Mouse (Mus musculus): ENCODE measurements around the gene Nfasc. TPM values are rescaled to one million over a fixed set of nuclear protein-coding genes. Genes with fewer than 3 reads are reported as not detected.

Gene Nfasc
- under 1 TPM; 0.24 to 0.88 (median 0.35) TPM for total RNA-seq (2022)

DNA sequence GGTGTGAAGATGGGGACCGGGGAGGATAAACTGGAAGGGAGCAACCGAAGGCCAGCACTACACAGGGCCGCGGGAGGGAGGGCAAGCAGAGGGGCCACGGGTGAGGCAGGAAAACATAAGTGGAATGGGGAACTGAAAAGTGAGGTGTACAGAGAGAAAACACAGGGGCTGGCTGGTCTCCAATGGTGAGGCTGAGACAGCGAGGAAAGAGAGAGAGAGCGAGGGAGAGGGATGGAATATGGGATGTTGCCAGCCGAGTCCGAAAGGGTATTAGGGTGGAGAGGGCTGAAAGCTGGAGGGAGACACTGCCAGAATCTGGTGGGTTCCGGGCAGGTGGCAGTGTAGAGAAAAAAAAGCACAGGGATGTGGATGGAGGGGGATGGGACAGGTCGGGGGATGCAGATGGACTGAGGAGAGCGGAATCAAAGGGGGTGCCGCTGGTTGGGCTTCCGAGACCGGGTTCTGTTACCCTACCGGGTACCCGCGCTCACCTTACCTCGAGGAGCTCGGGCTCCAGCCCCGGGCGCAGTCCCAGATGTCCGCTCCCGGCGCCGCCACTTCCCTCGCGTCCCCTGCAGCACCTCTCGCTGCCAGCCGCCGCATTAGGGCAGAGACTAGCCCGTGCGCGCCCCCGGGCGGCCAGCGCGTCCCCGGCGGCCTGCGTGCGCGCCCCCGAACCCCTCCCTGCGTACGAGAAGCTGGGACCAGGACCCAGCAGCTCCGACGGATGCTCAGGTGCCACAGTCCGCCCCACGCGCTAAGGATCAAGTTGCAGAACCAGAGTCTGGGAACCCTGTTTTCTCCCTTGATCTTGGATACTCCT, at the start of gene Nfasc:
Nfasc (minus strand) TSS at position 623 of the 823 bp plus-strand sequence.
- no peak for DNase-seq (ENCODE audit: low spot score)

DNA sequence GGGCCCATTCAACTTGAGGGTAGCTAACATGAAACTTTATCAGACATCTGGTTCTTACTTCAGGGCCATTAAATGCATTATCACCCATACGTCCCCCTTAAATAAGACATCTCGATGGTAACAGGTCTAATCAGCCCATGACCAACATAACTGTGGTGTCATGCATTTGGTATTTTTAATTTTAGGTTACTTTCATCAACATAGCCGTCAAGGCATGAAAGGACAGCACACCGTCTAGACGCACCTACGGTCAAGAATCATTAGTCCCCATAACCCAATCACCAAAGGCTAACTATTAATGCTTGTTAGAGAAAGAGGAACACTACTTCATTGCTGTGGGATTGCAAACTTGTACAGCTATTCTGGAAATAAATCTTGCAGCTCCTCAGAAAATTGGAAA, 49.5 kb upstream of the Nfasc start:
- DNase-seq (ENCODE audit: low spot score), result no peak

DNA sequence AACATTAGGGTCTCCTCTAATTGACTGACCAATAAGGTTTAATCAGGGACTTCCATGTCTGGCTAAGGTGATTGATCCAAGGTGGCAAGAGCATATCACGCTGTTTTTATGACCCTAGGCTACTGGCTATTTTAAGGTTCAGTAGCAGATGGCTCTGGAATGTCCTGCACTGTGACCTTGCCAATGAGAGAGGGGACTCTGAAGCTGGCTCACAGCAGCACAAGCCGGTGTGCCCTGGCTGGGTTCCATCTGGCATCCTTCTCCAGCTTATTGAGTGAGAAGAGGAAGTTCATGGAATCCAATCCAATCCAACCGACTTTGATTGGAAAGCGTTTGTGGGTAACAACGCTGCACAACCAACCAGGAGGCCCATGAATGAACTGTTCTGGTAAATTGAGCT, 45.3 kb upstream of the Nfasc start:
- DNase-seq (ENCODE audit: low spot score), result peak; percentile 70

DNA sequence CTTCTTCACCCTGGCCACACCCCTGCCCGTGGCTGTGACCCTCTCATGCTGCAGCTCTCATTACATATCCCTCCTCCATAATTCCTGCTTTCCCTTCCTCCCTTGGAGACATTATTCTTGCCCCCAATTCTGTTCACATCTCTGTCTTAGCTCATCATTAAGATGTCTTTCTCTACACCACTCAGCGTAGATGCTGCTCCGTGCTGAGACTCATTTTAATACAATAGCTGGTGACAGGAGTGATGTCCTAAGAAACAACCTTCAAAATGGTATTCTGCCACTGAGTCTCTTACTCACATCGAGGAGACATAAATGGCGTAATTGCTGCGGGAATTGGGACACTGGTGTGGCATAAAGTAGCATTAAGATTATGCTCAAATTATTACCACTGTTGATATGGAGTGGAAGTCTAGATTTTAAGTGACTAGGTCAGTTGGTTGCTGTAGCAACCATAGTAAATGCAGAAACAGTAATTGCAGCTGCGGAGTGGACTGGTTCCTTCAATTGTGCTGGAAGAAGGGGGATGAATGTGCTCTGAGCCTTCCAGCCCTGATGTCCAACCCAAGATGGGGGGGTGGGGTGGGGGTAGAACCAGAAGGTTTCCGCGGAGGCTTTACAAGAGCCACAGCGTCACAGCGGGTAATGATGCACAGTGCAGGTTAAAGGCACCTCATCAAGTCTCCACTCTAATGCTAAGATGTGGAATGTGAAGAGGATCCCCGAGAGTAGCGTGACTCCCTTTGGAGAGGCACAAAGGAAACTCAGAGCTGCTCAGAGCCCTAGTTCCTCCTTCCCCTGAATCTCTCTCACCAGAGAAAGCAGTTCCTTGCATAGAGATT, 40.2 kb upstream of the Nfasc start:
- no peak for DNase-seq (ENCODE audit: low spot score)

DNA sequence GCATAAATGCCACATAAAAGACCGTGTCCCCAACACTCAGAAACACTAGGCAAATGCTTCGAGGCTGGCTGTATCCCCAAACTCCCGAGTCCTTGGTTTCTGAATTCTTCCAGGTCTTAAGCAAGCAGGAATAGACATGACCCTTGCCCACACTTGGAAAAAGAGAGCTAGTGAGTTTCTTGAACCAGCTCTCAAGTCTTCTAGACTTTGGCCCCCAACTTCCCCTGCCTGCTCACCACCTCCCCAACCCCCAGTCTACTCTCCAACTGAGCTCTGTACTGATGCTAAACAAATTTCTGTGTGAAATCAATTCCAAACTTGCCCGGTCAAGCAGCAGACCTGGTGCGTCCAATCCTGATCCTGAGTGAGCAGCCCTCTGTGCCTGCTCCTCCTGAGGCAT, 39.4 kb upstream of the Nfasc start:
- DNase-seq (ENCODE audit: low spot score), result no peak

DNA sequence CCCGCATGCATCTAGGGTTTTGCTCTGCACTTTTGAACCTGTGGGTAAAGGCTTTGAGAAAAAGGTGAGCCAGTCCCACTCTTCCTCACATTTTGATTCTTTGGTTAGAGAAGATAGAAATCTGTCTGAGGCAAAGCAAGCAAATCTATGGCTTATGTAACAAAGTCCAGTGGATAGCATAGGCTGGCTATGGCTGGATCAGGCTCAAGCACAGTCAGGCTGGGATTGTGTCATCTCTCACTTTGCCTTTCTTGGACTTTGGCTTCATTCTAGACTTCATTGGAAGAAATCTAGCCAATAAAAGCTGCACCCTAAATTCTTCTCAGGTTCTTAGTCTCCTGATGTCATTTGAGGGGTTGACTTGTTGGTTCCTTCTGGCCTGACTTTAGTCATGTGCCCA, 38.7 kb upstream of the Nfasc start:
- no peak for DNase-seq (ENCODE audit: low spot score)

DNA sequence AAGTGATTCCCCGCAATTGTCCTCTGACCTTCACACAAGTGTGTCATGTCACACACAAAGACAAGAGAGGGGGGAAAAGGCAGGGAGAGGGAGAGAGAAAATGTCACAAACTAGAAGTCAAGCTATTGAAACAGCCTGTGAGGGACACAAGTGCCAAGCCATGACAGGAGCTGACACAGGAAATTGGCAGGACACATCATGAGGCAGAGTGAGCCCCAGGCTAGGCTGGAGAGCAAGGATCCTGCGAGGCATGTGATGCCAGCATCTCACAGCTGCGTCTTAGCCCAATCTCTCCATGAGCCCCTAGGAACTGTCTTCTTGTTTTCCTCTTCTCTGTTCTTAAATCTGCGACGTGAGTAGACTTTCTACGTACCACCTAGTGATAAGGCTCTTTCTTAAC, 33.4 kb upstream of the Nfasc start:
- DNase-seq (ENCODE audit: low spot score), result no peak

DNA sequence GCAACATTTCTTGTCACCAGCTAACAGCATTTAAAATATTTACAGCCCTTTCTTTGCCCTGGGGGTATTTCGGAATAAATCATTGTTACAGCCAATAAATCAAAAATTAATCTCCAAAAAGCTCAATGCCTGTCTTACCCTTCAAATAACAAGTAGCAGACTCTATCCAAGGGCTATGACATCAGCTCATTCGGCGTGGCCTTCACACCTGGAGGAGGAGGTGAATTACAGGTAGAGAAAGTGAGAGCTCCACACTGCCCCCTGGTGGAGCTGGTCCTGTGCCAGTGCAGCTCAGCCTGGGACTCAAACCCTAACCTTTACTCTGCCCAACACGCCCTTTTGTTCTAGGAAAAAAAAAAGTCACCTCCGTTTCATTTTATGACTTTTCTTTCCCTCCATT, 29.8 kb upstream of the Nfasc start:
- DNase-seq (ENCODE audit: low spot score), result no peak

DNA sequence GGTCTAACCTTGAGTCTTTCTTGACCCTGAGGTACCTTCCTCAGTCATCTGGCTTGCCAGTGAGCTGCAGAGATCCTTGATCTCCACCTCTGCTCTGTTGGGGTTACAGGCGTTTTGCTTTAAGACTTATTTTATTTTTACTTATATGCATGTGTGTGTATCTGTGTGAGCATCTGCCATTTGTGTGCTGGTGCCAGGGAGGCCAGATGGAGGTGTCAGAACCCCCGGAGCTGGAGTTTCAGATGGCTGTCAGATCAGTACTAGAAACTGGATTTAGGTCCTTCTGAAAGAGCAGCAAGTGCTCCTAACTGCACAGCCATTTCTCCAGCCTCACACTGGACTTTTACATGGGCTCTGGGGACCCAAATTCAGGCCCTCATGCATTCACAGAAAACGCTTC, 28.0 kb upstream of the Nfasc start:
- no peak for DNase-seq (ENCODE audit: low spot score)

DNA sequence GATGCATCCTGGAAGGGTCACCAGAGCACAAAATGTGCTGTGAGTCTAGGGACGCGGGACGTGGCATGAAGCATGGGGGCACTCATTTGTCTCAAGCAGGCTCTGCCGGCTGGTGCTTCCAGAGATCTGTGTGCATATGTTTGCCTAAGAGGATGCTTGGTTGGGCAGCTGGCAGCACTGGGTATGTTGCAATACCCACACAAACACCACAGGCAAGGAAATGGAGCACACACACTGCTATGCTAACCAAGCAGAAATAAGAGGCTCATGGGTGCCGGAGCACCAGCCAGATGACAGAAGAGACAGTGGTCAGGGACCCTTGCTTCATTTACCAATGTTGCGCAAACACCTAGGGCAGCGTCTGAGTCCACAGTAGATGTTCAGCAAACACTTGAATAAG, 25.8 kb upstream of the Nfasc start:
- DNase-seq (ENCODE audit: low spot score), result no peak

DNA sequence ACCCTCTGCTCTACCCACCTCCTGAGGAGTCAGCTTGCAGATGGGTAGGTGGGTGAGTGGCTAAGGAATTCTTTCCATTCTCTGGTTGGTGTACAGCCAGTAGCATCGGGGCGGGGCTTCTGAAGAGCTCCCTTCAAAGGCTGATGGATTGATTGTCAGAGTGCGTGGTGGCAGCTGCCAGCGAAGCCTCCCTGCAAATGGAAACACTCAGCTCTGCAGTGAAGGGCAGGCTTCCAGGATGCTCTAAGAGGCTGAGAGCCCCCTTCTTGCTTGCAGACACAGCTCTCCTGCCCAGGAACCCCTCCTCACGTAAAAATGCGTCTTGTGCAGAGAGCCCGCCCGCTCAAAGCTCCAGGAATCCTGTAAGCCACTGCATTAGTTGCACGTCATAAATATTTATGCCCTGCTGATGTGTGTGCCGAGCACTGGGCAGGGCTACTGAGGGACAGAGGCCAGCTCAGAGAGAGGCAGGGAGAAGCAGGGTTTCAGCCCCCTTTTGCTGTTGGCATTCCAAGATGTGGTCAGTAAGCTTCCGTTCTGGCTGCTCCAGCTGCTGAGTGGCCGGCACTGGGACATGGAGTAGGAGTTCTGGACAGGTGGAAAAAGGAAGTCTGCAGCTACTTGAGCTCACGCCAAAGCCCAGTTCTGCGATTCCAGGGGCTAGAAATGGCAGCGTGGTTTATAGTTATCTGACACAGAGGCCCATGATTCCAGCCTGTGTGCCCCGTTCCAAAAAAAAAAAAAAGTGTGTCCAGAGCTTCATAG, 24.5 kb upstream of the Nfasc start:
- DNase-seq (ENCODE audit: low spot score), result no peak

DNA sequence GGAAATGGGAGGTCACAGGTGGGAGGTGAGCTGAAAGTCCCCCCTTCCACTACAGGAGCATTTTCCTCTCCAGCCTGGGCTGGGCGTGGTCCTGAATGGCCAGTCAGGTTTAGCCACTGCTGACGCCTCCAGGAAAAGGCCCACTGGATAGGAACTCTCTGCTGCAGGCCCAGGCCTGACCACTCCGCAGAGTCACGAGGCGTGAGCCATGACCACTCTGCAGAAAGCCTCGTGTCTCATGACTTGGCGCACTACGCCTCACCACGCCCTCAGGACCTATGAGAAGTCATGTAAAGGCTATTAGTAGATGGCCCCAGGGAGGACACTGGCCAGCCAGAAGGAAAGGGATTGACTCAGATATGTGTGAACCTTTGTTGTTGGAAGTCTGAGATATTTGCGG, 23.6 kb upstream of the Nfasc start:
- DNase-seq (ENCODE audit: low spot score), result no peak

DNA sequence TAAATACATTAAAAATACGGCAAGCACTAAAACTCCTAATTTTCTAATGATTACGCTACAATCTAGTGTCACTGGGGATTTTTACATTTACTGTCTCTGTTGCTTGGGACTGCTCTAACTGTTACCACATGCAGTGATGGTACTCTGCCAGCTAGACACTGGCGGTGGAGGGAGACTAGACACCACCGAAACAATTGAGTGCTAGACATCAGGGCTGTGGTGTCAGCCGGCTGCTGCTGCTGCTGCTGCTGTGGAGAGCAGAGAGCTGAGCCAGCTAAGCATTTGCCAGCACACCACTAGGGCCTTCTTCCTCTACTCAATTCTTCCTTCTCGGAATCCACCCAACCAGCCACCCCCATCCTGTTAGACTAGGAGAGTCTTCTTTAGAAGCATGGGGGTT, 17.8 kb upstream of the Nfasc start:
- no peak for DNase-seq (ENCODE audit: low spot score)

DNA sequence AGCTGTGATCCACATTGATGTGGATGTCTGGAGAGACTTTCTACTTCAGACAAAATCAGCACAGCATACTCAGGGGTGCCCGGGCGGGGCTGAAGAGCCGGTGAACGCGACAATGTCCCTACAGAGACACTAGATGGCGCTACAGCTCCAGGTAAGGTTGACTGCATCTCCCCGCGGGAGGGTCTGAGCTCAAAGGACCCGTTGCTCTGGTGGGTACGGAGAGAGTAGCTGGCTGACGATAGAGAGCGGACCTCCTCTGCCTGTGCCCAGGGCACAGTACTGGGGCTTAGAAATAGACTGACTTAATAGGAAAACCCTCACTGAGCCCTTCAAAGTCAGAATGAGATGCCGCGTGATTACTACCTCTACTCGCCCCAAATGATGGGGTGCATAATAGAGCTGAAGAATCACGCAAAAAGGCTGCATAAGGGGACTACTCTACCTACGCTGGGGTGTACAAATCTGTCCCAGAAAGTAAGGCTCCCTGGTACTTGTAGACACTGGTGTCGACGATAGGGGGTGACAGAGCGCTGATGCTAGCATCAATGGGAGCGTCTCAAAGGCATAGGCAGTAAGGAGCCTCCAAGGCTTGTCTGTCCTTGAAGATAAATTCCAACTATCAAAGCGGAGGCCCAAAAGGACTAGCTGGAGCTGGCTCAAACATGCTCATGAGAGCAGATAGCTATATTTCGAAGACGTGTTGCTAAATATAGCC, 17.2 kb upstream of the Nfasc start:
- DNase-seq (ENCODE audit: low spot score), result peak; percentile 21

DNA sequence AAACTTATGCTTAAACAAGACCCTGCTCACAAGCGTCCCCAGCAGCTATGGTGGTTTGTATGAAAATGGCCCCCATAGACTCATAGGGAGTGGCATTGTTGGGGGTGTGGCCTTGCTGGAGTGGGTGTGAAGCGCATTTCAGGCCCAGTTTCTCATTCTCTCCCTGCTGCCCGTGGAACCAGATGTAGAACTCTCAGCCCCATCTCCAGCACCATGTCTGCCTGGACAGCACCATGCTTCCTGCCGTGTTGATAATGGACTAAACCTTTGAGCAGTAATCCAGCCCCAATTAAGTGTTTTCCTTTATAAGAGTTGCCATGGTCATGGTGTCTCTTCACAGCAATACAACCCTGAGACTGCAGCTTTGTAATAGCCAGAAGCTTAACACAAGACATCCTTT, 13.6 kb upstream of the Nfasc start:
- DNase-seq (ENCODE audit: low spot score), result no peak

DNA sequence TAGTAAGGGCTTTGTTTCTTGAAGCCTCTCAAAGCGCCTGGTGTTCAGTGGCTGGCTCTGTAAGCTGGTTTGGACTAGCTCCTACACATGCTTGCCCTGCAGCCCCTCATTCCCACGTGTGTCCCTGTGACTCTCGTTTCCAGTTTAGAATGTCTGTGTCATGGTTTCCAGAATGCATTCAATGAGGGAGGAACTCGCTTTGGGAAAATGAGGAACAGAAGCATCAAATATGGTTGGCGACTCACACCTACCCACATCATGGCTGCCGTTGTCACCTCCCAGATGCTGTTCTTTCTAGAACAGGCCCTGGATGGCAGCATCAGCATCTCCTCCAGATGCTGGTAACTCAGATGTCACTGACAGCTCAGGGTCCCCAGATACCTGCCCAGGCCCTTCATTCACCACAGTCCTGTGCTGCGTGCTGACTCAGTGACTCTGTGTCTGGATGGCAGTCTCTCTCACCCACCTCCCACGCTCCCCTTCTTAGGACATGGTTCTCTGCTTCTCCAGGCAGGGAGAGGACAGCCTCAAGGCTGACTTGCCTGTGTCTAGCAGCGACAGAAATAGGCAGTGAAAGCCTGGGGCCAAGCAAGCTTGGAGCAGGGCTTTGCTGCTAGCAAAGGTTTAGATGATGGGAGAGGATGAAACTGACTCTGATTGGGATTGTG, 7.8 kb upstream of the Nfasc start:
- no peak for DNase-seq (ENCODE audit: low spot score)

DNA sequence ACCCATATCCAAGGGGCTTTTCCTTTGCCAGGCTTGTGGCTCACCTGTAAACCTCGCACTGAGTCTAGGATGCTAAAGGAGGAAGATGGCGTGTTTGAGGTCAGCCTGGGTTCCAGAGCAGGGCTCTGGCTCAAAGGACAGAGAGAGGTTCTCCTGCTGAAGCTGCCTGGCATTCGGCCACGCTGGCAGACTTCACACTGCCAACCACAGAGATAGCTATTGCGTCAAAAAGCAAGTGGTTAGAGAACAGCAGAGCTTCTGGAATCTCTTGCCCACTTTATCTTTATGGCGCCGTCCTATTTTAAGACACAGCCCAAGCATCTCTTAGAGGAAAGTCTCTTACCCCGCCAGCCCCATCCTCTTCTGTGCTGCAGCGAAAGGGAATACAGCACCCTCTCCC, 4.7 kb upstream of the Nfasc start:
- peak; percentile 27 for DNase-seq (ENCODE audit: low spot score)

DNA sequence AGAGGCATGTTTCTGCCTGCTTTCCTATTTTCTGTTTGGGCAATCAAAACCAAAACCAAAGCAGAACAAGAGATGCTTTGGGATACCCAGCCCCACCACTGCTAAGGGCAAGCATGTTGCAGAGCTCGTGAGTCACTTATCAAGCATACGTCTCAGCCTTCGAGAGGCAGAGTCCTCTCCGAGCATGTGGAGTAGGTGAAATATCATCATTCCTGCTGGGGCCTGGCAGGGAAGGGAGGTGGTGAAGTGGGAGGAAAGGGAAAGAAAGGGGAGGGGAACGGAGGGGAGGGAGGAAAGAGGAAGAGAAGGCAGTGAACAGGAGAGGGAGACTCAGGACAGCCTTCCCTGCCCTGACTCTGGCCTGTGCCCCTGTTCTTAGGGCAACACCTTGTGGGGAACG, 4.0 kb upstream of the Nfasc start:
- DNase-seq (ENCODE audit: low spot score), result no peak

DNA sequence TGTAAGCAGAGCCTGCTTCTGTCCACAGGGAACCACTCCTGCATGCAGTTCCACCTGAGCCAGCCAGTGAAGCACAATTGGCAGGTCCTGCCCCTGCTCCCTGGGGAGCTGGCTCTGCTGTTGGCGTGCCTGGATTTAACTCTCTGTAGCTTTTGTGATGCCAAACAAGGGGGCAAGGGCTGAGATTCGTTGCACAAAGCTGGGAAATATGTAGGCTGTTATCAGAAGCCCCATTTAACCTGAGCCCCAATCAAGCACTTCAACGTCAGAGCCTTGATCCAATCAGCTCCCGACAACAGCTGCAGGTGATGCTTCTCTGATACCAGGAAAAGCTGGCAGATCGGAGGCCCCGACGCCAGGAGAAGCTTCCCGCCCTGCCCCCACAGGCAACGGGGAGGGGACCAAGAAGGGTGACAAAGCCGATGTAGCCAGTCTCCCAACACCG, 2.5 kb downstream of the Nfasc start:
- DNase-seq (ENCODE audit: low spot score), result no peak

DNA sequence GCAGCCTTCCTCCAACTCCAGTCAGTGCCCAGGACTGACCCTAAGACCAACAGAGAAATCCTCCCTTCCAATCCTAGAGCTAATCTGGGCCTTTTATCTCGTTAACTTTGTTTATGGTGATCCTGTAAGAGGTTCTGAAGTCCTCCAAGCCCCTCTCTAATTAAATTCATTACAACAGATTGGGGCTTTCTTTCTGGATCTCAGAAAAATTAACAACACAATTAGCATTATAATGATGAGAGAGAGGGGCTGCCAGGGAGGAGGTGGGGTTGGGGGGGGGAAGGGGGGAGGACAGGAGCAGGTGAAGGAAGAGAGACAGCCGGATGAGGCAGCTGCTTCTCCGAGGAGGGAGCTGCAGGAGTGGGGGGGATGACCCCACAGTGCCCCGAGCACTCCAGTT, 5.4 kb downstream of the Nfasc start:
- no peak for DNase-seq (ENCODE audit: low spot score)

DNA sequence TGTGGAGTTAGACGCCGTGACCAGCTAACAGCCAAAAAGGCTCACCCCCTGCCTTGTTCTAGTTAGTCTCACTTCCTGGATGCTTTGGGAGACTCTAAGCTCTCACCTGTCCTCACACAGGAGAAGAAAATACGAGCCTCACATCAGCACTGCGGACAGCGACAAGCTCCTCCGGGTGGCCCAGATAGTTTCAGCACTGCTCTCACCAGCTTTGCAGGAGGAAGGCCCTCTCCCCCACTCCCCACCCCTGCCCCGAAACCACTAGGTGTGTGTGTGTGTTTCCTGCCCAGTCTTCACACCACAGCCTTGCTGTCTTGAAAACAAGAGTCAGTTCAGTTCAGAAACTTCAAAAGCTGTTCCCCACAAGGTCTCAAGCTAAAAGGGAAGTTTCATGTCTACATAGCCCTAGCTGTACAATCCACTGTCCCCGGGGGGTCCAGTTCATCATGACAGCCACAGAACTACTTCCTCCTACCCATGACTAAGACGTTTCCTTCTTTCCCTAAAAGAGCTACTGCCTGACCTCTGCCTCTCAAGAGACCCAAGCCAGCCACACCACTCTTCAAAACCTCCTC, 7.6 kb downstream of the Nfasc start:
- no peak for DNase-seq (ENCODE audit: low spot score)
